Mouse (Mus musculus): ENCODE results near the gene Ott.
"Not testable (repeated sequence)": the region's sequence is repeated elsewhere in the genome, so short reads cannot be mapped to it uniquely, and the experiment has no call there.

- not testable (repeated sequence) for TF ChIP-seq CTCF (IDR thresholded peaks at IDR 0.05; ENCODE audit: insufficient read depth, low read length); POLR2A (IDR thresholded peaks at IDR 0.05; ENCODE audit: borderline replicate concordance, extremely low read depth, low read depth, low read length)
These were observed at the start of gene Ott for GRCm38 (mm10) chrX:149073982-149074381.
